In genomic region chr11:4270744-4271459, GRCm38 (mm10) we compare ENCODE assay signal across 9 mouse cellular contexts. TPM values are rescaled to one million over a fixed set of nuclear protein-coding genes. Genes with fewer than 3 reads are reported as not detected.
A peak's percentile ranks its signal among the peaks of the same experiment; 100 is the strongest.
DNase-seq lines count a peak whose midpoint lies in the region; TF ChIP-seq lines count a peak whose summit lies in the region.
"Had no signal": no experiment of that assay in that cellular context is flagged by ENCODE, and none has a peak within 500 bp of the region (broad histone marks: within the 10 kb centered on the region; RNA-seq: fewer than 3 reads in every experiment).

No protein-coding gene starts in this region.

- no peak overlapping the region for H3ac ChIP-seq in myocyte (ENCODE audit: control insufficient read depth, insufficient read length)

- no peaks in the 10 kb centered on the region for H3K27me3 ChIP-seq in heart, adult 2 months (ENCODE audit: control insufficient read depth, insufficient read depth, low read length)
- no peaks in the 10 kb centered on the region for H3K27me3 ChIP-seq in myocyte (ENCODE audit: control insufficient read depth, insufficient read depth, insufficient read length)

- peak overlapping the region; percentile 74 for H3K27ac ChIP-seq in layer of hippocampus, adult 2 months
- peak overlapping the region; percentile 18; the same call in 1 of the 2 replicates for H3K27ac ChIP-seq in heart, adult 2 months
- H3K27ac ChIP-seq: midbrain, embryonic 12.5 days had no signal

- DNase-seq in layer of hippocampus, adult 2 months (ENCODE audit: low spot score in 2 of 2): peak in 1 of 2 experiments; percentile 11
- DNase-seq in layer of hippocampus, adult 9-11 months: no peak
- DNase-seq in brain, embryonic 14.5 days (ENCODE audit: low read depth): no peak
- peak; percentile 57 to 75 for DNase-seq in heart, adult 2 months
- DNase-seq in layer of hippocampus, adult 8-10 months (ENCODE audit: low spot score in 2 of 2): no peak
- DNase-seq in adrenal gland, adult 2 months: no peak
- DNase-seq in adrenal gland, postnatal 4 days (ENCODE audit: low spot score in 2 of 2): no peak

- H3K36me3 ChIP-seq in heart, adult 2 months (ENCODE audit: control insufficient read depth, insufficient read depth, low read length): no peaks in the 10 kb centered on the region
- H3K36me3 ChIP-seq in myocyte (ENCODE audit: control insufficient read depth, insufficient read depth): no peaks in the 10 kb centered on the region
- H3K36me3 ChIP-seq: midbrain, embryonic 12.5 days had no signal

- intact Hi-C loops in heart, adult 2 months (cut with DNase I): no loop called here

- no peak overlapping the region for H3K9ac ChIP-seq in heart, adult 2 months (ENCODE audit: low read depth, low read length)
- H3K9ac ChIP-seq: midbrain, embryonic 12.5 days had no signal

- peak; percentile 66 for TF ChIP-seq CTCF in layer of hippocampus, adult 2 months (conservative IDR thresholded peaks at IDR 0.05)
- TF ChIP-seq CTCF in brain, embryonic 14.5 days (IDR thresholded peaks at IDR 0.05; ENCODE audit: borderline replicate concordance, extremely low read depth, insufficient read depth, insufficient read length): peak; percentile 36; the same call in 1 of the 2 replicates
- peak; percentile 42 for TF ChIP-seq CTCF in heart, adult 2 months (IDR thresholded peaks at IDR 0.05)

- TF ChIP-seq EP300 in heart, adult 2 months (IDR thresholded peaks at IDR 0.05; ENCODE audit: insufficient read depth, low read depth, low read length): no peak

- H3K4me1 ChIP-seq in heart, adult 2 months (ENCODE audit: control insufficient read depth, insufficient read depth, low read length): no peaks in the 10 kb centered on the region

- no peak overlapping the region for H3K4me3 ChIP-seq in layer of hippocampus, adult 2 months
- no peak overlapping the region for H3K4me3 ChIP-seq in heart, adult 2 months
- no peak overlapping the region for H3K4me3 ChIP-seq in myocyte
- H3K4me3 ChIP-seq: midbrain, embryonic 12.5 days had no signal

- no peak for TF ChIP-seq POLR2A in brain, embryonic 14.5 days (IDR thresholded peaks at IDR 0.05; ENCODE audit: borderline replicate concordance, extremely low read depth, insufficient read depth, insufficient read length, poor library complexity, severe bottlenecking)
- TF ChIP-seq POLR2A in heart, adult 2 months (IDR thresholded peaks at IDR 0.05; ENCODE audit: insufficient read depth, low read depth, low read length): no peak
- peak; percentile 16 for TF ChIP-seq POLR2A in myocyte (IDR thresholded peaks at IDR 0.05; ENCODE audit: insufficient read length, low read depth)

- no peak overlapping the region for H3K4me2 ChIP-seq in myocyte (ENCODE audit: low read depth)
- H3K4me2 ChIP-seq: midbrain, embryonic 12.5 days had no signal

- no peaks in the 10 kb centered on the region for H3K79me2 ChIP-seq in heart, adult 2 months (replicated peaks; ENCODE audit: control insufficient read depth, insufficient read depth, low read length)
- peaks cover 3% of the 10 kb centered on the region for H3K79me2 ChIP-seq in myocyte (ENCODE audit: control insufficient read depth, insufficient read depth)

- WGBS in heart, adult 2 months: 41% methylated on average over 20 of the region's 20 CpGs

TF ChIP-seq in myocyte, 11 proteins besides CTCF, POLR2A, EP300 and RAD21:
- TF ChIP-seq MYOD1 (IDR thresholded peaks at IDR 0.05; ENCODE audit: control insufficient read depth in 1 of 3, insufficient read length in 2 of 3, low read depth in 2 of 3) (peak in 1 of 3 experiments; percentile 2), USF1 (IDR thresholded peaks at IDR 0.05; ENCODE audit: low read depth) (no peak), TCF12 (IDR thresholded peaks at IDR 0.05; ENCODE audit: insufficient read depth, poor library complexity, severe bottlenecking) (no peak), MYOG (IDR thresholded peaks at IDR 0.05; ENCODE audit: control insufficient read depth in 1 of 3, insufficient read depth in 1 of 3, insufficient read length in 2 of 3, low read depth in 2 of 3) (peak in 1 of 3 experiments; percentile 22)
TF ChIP-seq in myocyte: peak in this region for 2.

RNA-seq across cellular contexts. Expression of gene Lif, which starts 13.5 kb away (rescaled TPM):
- total RNA-seq in layer of hippocampus, adult 2 months (2021): 1 to 10 TPM in 1 of 2 experiments, under 1 TPM in 1; 0.92 to 1.7 TPM
- 0.06 and 0.11 TPM in 2 replicates for polyA plus RNA-seq in brain, embryonic 14.5 days (2012; rRNA removed)
- total RNA-seq in heart, adult 2 months (2021): under 1 TPM; 0.21 to 0.36 TPM
- 1.5 TPM in 2 replicates for polyA plus RNA-seq in heart, adult 2 months (2012; rRNA removed)
- polyA plus RNA-seq in myocyte (2012; fragmentation: generic; extraction: Trizol): 5.2 TPM
- total RNA-seq in layer of hippocampus, adult 8-10 months (2022): 1 to 10 TPM in 3 of 4 experiments, under 1 TPM in 1; 0.71 to 2.8 (median 1.6) TPM
- under 1 TPM; 0.06 to 0.24 TPM for total RNA-seq in adrenal gland, adult 2 months (2021)
- polyA plus RNA-seq in adrenal gland, adult 2 months (2012; rRNA removed): 0.43 and 1.0 TPM in 2 replicates
- under 1 TPM; 0.76 to 0.99 TPM for total RNA-seq in adrenal gland, postnatal 4 days (2021)
- polyA plus RNA-seq: midbrain, embryonic 12.5 days had no signal

RNA-seq across cellular contexts. Expression of gene Osm, which starts 34.7 kb away (rescaled TPM):
- under 1 TPM; 0.15 to 0.20 TPM for total RNA-seq in layer of hippocampus, adult 2 months (2021)
- 0.04 and 0.05 TPM in 2 replicates for polyA plus RNA-seq in brain, embryonic 14.5 days (2012; rRNA removed)
- total RNA-seq in heart, adult 2 months (2021): under 1 TPM; 0.13 to 0.14 TPM
- polyA plus RNA-seq in heart, adult 2 months (2012; rRNA removed): 0.14 and 0.15 TPM in 2 replicates
- not detected for polyA plus RNA-seq in myocyte (2012; fragmentation: generic; extraction: Trizol)
- total RNA-seq in layer of hippocampus, adult 8-10 months (2022): under 1 TPM in 2 of 4 experiments, not detected in 2; 0.65 to 0.93 TPM
- under 1 TPM in 1 of 2 experiments, not detected in 1; 0.45 TPM for total RNA-seq in adrenal gland, adult 2 months (2021)
- 0.13 and 0.17 TPM in 2 replicates for polyA plus RNA-seq in adrenal gland, adult 2 months (2012; rRNA removed)
- total RNA-seq in adrenal gland, postnatal 4 days (2021): under 1 TPM; 0.11 to 0.23 TPM
- polyA plus RNA-seq: midbrain, embryonic 12.5 days had no signal

RNA-seq across cellular contexts. Expression of gene Castor1, which starts 52.9 kb away (rescaled TPM):
- 1 to 10 TPM; 5.3 to 5.8 TPM for total RNA-seq in layer of hippocampus, adult 2 months (2021)
- polyA plus RNA-seq in brain, embryonic 14.5 days (2012; rRNA removed): 1.9 and 2.7 TPM in 2 replicates
- total RNA-seq in heart, adult 2 months (2021): 1 to 10 TPM; 4.0 to 5.9 TPM
- 10.7 and 13.5 TPM in 2 replicates for polyA plus RNA-seq in heart, adult 2 months (2012; rRNA removed)
- 3.1 TPM for polyA plus RNA-seq in myocyte (2012; fragmentation: generic; extraction: Trizol)
- total RNA-seq in layer of hippocampus, adult 8-10 months (2022): 1 to 10 TPM; 3.1 to 5.8 (median 4.9) TPM
- 1 to 10 TPM; 3.5 to 4.1 TPM for total RNA-seq in adrenal gland, adult 2 months (2021)
- polyA plus RNA-seq in adrenal gland, adult 2 months (2012; rRNA removed): 11.6 and 14.6 TPM in 2 replicates
- total RNA-seq in adrenal gland, postnatal 4 days (2021): 1 to 10 TPM; 6.3 to 6.6 TPM

Comparison
In these comparisons a context has a peak if more than half of its experiments do, and no peak if none do; other contexts are left out.
1. DNase-seq: peak in heart, adult 2 months (2 of 2); none in layer of hippocampus, adult 9-11 months (single experiment), brain, embryonic 14.5 days (single experiment), layer of hippocampus, adult 8-10 months (0 of 2), adrenal gland, adult 2 months (single experiment) and adrenal gland, postnatal 4 days (0 of 2).
2. Peak in every context shown above with its lines, with median percentiles within 50 percentile points of each other: CTCF ChIP-seq.